Mouse (Mus musculus) heart, adult 18-20 months (tissue): ENCODE data around the gene Tmprss12. TPM values are rescaled to one million over a fixed set of nuclear protein-coding genes. Genes with fewer than 3 reads are reported as not detected.
"Not testable (repeated sequence)": the region's sequence is repeated elsewhere in the genome, so short reads cannot be mapped to it uniquely, and the experiment has no call there.

Experiments used
- DNase-seq, 2 experiments: peaks; one replicate each; pipeline ENCODE4 v3.0.0; 2021 to 2022; ENCODE audit warnings: mixed read lengths in 1 of 2
- long read RNA-seq, 2 experiments: library from polyadenylated mRNA; stranded (forward); transcript quantifications; one replicate each; pipeline ENCODE4 v2.0.0; 2021
- total RNA-seq, 2 experiments: library from RNA; stranded (reverse); gene quantifications; 2 replicates each; pipeline ENCODE4 v1.2.3; 2021

Gene Tmprss12
- not detected for total RNA-seq
- long read RNA-seq, experiment 1, result 0 reads
- long read RNA-seq, experiment 2, result 0 reads

- DNase-seq, result no peak
Observed at GRCm38 (mm10) chr15:100280626-100281025, at the start of gene Tmprss12. Gene Tmprss12 (plus strand): TSS chr15:100280837.

DNA sequence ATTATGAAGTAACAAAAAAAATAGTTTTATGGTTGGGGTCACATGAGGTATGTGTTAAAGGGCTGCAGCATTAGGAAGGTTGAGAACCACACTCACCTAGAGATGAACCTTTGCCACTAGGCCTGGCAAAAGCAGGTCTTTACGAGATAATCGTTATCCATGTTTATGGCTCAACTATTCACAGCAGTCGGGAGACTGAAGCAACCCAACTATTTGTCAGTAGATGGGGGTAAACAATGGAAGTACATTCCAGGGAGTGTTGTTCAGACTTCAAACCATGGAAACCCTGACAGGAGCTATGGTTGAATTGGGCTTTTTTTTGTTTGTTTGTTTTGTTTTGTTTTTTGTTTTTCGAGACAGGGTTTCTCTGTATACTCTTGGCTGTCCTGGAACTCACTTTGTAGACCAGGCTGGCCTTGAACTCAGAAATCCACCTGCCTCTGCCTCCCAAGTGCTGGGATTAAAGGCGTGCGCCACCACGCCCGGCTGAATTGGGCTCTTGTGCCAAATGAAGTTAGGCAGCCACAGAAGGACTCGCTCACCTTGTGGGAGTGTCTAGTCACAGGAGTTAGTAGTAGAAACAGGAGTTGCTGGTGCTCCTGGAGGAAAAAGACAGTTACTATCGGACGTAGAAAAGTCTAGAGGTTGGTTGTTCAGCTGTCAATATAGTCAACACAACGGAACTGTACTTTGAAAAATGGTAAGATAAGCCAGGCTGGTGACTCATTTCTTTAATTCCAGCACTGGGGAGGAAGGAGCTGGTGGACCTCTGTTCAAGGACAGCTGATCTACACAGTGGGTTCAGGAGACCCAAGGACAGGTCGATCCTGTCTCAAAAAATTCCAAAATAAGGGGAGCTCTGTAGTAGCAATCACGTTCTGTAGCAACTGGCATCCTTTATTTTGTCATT is 48.8 kb upstream of the Tmprss12 start:
- DNase-seq, result no peak

GRCm38 (mm10) chr15:100235208-100235965 is 45.2 kb upstream of the Tmprss12 start:
- no peak for DNase-seq

- DNase-seq, result no peak
Observed at GRCm38 (mm10) chr15:100236952-100237351, 43.7 kb upstream of the Tmprss12 start.

- no peak for DNase-seq
Observed at GRCm38 (mm10) chr15:100241780-100242179, 38.9 kb upstream of the Tmprss12 start.

DNA sequence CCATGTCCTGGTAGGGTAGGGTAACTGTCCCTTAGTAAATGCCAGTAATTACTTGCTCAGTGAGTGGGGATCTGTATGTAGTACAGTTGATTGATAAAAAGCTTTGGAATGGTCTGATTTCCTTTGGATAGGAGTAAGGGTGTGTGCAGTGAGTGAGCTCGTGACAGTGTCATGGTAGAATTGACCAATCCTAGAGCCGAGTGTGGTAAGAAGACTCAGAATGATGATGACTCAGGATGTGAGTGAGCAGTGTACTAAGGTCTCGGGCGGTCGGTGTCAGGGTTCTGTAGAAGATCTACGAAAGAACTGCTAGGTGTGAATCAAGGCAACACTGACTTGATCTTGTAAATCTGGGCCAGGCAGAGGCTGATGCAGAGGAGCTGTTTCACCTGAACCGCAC is 34.7 kb upstream of the Tmprss12 start:
- DNase-seq, result no peak

- DNase-seq, result no peak
Observed at GRCm38 (mm10) chr15:100247296-100247695, 33.3 kb upstream of the Tmprss12 start.

- no peak for DNase-seq
Observed at GRCm38 (mm10) chr15:100248665-100249433, 31.8 kb upstream of the Tmprss12 start.

- DNase-seq, result no peak
Observed at GRCm38 (mm10) chr15:100251153-100251780, 29.4 kb upstream of the Tmprss12 start.

DNA sequence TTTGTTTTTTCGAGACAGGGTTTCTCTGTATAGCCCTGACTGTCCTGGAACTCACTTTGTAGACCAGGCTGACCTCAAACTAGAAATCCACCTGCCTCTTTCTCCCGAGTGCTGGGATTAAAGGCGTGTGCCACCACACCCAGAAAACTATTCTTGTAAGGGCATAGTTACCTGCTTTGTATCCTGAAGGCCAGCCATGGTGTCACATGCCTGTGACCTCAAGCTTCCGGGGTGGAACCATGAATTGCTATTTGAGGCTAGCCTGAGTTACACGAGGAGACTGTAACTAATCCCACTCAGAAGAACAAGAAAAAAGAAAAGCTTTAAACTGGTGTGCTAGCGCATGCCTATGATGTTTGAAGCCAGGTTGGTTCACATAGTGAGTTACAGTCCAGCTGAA is 24.3 kb upstream of the Tmprss12 start:
- no peak for DNase-seq

DNA sequence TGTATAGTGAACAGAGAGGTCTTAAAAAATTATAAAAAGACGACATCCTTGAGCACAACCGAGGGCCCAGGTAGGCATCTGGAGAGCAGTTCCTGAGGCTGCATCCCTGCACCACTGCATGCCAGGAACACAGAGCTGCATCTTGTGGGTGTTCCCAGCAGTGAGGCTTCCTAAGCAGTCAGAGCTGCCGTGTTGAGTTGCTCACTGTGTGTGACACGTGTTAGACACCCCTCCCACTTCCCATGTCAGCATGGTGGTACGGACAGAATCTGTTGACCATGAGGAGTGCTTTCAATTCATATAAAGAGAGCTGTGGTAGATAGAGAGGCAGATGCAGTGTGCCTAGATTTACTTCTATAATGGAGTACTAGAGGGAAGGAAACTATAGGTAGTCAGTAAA is 23.3 kb upstream of the Tmprss12 start:
- no peak for DNase-seq

GRCm38 (mm10) chr15:100258646-100259425 is 21.8 kb upstream of the Tmprss12 start:
- no peak for DNase-seq

DNA sequence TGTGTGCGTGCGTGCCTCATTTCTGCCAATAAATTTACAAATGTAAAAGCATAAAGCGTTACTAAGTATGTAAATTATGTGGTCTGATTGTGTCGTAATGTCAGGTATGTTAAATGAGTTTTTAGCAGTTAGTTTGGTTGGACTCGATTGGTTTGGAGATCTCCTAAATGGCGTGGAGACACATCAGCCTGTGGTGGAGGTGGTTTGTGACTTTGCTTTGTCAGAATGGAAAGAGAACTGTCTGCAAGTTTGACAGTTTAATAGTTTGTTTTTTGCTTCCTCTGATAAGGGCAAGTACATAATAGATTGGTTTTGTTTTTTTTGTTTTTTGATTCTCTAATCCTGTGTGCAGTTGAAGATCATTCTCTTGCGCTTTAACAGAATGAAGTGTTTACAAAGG is 20.3 kb upstream of the Tmprss12 start:
- DNase-seq, result not testable (repeated sequence)

DNA sequence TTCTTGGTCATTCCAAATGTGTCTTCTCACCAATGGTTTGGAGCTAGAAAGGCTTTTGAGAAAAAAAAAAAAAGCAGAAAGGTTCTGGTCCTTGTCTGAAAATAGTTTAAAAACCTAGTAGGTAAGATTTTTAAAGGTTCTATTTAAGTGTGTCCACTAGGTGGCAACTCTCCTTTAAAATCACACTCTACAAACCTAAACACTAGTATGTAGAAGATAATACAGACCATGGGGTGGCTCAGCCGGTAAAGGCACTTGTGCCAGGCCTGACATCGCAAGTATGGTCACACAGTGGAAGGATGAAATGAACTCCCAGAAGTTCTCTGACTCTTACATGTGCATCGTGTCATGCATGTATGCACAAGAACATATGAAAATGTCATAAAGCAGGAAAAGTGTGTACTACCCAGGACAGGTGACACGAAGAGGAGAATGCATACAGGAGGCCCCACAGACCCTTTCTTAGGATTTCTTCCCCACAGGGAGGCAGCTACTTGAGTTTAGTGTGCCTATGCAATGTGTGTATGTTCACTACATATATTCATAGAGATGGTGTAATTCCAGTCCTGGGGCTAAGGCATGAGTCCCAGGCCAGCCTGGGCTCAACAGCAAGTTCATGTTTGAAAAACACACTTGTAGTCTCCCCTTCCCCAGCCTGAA is 17.3 kb upstream of the Tmprss12 start:
- DNase-seq, result peak in 1 of 2 experiments; percentile 35

DNA sequence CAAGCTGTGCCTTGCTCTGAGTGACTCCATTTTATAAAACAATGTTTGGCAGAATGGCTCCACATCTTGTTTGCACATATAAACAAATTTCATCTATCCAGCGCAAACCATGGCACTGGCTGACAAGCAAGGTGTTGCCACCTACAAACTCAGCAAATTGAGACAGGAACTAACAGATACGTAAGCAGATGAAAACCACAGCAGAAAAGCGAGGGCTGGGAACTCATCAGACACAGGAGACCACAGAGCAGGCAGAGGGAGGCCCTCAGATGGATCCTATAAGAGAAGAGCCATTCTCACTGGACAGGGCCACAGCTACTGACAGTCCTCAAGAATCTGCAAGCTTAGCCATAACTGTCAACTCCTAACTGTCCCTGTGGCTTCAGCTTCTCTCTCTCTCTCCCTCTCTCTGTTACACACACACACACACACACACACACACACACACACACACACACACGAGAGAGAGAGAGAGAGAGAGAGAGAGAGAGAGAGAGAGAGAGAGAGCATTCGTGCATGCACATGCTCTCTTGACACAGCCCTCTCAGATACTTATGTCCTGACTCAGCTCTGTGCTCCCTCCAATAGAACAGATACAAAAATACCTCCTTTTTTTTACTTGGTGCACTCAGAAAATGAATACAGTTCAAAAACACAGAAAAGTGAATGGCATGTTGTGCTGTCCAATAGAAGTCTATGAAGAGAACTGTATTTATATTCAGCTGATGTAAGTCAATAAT is 14.9 kb upstream of the Tmprss12 start:
- no peak for DNase-seq

DNA sequence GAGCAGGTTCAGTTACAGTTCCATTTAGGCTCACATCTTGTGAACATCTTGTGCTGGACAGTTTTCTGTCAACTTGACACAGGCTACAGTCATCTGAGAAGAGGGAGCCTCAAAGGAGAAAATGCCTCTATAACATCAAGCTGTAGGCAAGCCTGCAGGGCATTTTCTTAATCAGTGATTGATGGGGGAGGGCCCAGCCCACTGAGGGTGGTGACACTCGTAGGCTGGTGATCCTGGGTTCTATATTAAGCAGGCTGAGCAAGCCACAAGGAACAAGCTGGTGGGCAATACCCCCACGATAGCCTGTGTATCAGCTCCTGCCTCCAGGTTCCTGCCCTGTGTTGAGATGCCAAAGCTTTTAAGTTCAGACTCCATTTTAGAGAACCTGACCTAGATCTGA is 11.7 kb upstream of the Tmprss12 start:
- DNase-seq, result no peak

DNA sequence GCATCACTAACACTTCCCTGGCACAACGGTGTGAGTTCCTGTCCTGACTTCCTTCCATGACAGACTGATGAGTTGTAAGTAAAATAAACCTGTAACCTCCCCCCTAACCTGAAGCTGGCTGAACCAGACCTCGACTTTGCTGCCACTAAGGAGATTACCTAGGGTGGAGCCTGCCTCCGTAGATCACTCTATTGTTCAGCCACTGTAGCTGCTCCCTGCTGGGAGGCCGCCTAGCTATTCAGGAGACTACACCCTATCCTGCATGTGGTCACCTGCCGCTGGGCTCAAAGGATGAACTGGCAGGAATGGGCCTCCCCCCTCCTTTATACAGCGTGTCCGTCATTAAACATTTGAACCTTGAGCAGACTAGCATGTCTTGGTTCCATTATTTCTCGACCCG is 10.9 kb upstream of the Tmprss12 start:
- no peak for DNase-seq

- not testable (repeated sequence) for DNase-seq
Observed at GRCm38 (mm10) chr15:100270609-100271008, 10.0 kb upstream of the Tmprss12 start.

GRCm38 (mm10) chr15:100271411-100271810 is 9.2 kb upstream of the Tmprss12 start:
- DNase-seq, result no peak
